Mouse (Mus musculus) hindlimb bud, embryonic 11.5 days (tissue): Measurements from ENCODE around the gene Gm11639.

Experiments
- DNase-seq: peaks from one replicate; pipeline ENCODE4 v3.0.0-alpha.2; 2012; ENCODE audit warnings: low read depth, low spot score; ENCODE audit errors: extremely low spot score

Gm11639 gene

DNA sequence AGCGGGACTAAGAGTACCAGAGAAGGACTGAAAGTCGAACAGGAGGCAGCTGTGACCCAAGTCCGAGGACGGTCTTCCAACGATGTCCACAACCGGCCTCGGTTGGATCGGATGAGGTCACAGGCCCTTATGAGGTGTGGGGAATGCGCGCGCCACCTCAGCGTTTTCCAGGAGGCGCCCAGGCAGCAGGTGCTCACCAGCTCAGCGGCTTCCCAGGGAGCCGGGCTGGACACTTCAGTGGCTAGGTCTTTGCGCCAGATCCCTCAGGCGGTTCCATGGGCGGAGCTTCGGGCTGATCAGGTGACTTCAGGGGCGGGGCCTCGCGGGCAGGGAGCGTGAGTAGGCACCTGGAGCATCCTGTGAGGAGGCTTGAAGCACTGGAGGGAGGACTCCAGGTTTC is at the start of gene Gm11639:
Gene Gm11639, plus strand, starts transcription at position 160 of the 400 bp plus-strand sequence.
- DNase-seq: no peak

DNA sequence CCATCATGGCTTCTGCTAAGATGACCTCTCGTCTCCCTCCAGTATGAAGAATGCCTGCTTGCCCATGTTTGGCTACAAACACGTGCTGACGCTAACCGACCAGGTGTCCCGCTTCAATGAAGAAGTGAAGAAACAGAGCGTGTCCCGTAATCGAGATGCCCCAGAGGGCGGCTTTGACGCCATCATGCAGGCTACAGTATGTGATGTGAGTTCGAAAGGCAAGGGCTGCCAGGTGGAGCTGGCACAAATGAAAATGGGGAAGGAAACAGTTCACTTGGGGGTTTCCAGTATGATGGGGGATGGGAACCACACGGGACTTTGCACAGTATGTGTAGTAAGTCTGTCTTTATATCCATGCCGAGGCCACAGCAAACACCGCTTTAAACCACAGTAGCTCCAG is 48.5 kb upstream of the Gm11639 start:
- DNase-seq: no peak

- DNase-seq: no peak
Observed at GRCm38 (mm10) chr11:104638006-104638405, 47.5 kb upstream of the Gm11639 start.

GRCm38 (mm10) chr11:104638906-104639305 is 46.6 kb upstream of the Gm11639 start:
- DNase-seq: no peak

GRCm38 (mm10) chr11:104639634-104640033 is 45.9 kb upstream of the Gm11639 start:
- DNase-seq: no peak

- DNase-seq: no peak
Observed at GRCm38 (mm10) chr11:104640894-104641293, 44.6 kb upstream of the Gm11639 start.

GRCm38 (mm10) chr11:104643236-104643635 is 42.3 kb upstream of the Gm11639 start:
- no peak for DNase-seq

DNA sequence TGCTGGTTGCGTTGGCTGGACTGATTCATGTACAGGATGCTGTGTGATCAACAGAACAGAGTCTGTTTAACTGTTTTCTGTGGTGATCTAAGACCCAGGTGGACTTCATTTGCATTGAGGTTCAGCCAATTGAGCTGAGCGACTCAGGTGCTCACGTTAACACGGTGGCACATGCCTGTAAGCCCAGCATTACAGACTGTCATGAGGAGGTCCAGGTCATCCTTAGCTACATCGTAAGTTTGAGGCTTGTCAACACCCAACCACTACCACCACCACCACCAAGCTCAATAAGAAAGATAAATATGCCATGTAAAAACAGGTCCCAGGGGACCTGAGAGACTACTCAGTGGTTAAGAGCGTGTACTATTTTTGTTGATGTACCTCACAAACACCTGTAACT is 40.1 kb upstream of the Gm11639 start:
- DNase-seq: no peak

DNA sequence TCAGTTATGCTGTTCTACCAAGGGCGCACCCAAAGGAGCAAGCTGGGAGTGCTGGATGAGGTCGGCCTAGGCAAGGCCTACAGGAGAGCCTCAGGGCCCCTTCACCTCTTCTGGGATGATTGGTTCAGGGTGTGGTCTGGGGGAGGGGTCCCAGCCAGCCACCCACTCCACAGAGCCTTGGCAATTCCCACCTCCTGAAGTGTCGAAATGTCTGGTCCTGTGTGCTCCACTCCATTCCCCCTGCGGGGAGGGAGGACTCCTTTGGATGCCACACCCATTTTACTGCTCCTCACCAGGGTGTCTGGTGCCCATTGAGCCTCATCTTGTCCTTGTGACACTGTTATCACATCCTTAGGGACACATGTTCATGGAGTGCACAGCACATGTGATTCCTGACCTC is 39.3 kb upstream of the Gm11639 start:
- DNase-seq: no peak

GRCm38 (mm10) chr11:104646611-104647010 is 38.9 kb upstream of the Gm11639 start:
- no peak for DNase-seq

- no peak for DNase-seq
Observed at GRCm38 (mm10) chr11:104647188-104647867, 38.2 kb upstream of the Gm11639 start.

GRCm38 (mm10) chr11:104648571-104648970 is 36.9 kb upstream of the Gm11639 start:
- DNase-seq: no peak

DNA sequence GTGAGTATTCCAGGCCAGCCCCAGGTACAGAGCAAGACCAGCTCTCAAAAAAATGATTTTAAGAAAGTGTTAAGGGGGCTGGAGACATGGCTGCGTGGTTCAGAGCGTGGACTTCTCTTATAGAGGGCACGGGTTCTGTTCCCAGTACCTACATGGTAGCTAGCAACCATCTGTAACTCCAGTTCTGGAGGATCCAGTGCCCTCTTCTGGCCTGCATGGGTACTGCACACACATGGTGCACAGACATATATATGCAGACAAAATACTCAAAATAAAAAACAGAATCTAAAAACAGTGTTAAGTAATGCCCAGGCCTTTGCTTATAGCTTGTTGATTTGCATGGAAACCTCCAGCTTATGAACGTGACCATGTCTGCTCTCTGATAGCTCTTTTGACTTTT is 24.9 kb upstream of the Gm11639 start:
- DNase-seq: no peak

- no peak for DNase-seq
Observed at GRCm38 (mm10) chr11:104661106-104661505, 24.4 kb upstream of the Gm11639 start.

DNA sequence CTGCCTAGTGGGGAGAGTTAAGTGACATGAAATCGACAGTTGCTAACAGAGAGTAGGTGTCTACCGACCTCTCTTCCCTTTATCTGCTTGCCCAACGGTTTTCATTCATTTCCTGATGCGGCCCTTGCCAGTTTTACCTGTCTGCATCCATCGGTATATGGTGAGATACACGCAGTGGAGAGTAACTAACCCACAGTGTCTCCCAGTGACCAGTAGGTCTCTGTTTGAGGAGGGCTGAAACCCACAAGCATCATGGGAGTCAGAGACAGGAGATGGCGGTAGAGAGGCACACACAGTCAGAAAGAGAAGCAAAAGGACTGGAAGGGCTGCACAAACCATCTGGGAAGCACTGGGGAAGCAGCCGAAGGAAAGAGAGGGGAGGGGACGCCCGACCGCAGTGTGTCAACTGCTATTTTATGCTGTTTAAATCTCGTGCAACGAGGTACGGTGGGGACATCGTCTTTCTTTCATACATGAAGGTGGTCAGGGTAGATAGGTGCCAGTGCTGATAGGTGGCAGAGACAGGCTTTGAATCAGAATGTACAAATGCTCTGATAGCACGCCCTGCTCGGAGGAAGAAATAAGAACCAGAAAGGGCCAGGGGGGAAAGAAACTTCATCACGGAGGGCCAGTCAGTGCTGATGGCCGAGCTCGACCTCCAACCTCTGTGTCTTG is 23.8 kb upstream of the Gm11639 start:
- no peak for DNase-seq

GRCm38 (mm10) chr11:104662573-104662972 is 22.9 kb upstream of the Gm11639 start:
- no peak for DNase-seq

- DNase-seq: no peak
Observed at GRCm38 (mm10) chr11:104663241-104663877, 22.1 kb upstream of the Gm11639 start.

- DNase-seq: no peak
Observed at GRCm38 (mm10) chr11:104663878-104664261, 21.6 kb upstream of the Gm11639 start.

DNA sequence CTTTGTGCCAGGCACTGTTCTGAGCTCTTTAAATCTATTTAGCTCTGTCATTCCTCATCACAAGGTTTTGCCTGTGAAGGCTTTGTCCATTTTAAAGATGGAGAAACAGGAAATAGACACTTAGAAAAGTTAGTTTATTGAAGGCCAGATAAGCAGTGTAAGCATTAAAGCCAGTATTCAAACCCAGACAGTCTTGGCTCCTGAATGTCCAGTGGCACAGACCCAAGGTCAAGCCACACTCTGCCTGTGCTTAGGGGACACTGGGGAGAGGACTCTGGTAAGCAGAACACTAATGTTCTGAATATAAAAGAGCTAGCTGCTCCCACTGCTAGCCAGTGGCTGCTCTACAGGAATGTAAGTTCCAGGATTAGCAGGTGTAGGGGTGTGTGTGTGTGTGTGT is 21.1 kb upstream of the Gm11639 start:
- no peak for DNase-seq

GRCm38 (mm10) chr11:104667399-104667798 is 18.1 kb upstream of the Gm11639 start:
- DNase-seq: no peak

DNA sequence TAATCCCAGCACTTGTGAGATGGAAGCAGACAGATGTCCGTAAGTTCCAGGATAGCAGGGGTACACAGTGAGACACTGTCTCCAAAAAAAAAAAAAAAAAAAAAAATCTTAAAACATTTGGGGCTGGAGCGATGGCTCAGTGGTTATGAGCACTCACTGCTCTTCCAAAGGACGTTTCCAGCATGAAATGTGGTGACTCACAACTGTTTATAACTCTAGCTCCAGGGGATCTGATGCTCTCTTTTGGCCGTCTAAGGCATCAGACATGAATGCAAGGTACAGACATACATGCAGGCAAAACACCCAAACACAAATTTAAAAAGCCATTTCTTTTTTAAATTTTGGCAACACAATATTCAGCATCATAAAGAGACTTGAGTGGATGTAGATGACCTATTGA is 12.1 kb upstream of the Gm11639 start:
- DNase-seq: no peak

DNA sequence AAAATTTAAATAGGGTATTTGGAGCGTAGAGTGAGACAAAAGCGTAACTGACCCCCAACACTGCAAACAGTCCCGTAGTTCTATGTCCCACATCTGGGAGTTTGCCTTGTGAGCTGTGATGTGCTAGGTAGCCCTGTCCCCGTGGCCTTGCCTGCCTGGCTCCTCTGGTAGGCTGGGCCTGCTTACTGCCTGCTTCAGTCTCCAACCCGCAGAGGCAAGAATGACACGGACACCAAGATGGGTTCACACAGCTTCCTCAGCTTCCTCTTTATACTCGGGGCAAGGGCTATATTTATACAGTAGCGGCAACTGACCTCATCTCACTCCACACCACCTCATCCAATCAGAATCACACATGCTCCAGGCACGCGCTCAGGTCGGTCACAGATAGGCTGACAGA is 10.7 kb upstream of the Gm11639 start:
- no peak for DNase-seq
